Mouse (Mus musculus): ENCODE measurements around the gene Atoh8. TPM values are rescaled to one million over a fixed set of nuclear protein-coding genes. Genes with fewer than 3 reads are reported as not detected.

Atoh8 gene
- polyA plus RNA-seq, 1 experiment from 2014 or later: 4.2 TPM

Other genes with a start within 250 kb of the Atoh8 start
- gene St3gal5, start 138.0 kb downstream of the Atoh8 start, polyA plus RNA-seq (2015; fragmentation: Nextera tagmentation; extraction: Ambion mirVana): 52.9 and 53.9 TPM in 2 replicates
- 0.40 TPM in 1 of 2 replicates, not detected in the other for gene Sftpb, start 69.0 kb upstream of the Atoh8 start, polyA plus RNA-seq (2015; fragmentation: Nextera tagmentation; extraction: Ambion mirVana)
- 46.0 and 46.7 TPM in 2 replicates for gene Usp39, start 109.6 kb upstream of the Atoh8 start, polyA plus RNA-seq (2015; fragmentation: Nextera tagmentation; extraction: Ambion mirVana)
- gene 0610030E20Rik, start 111.7 kb upstream of the Atoh8 start, polyA plus RNA-seq (2015; fragmentation: Nextera tagmentation; extraction: Ambion mirVana): 20.6 and 21.1 TPM in 2 replicates
- gene Tmem150a, start 119.9 kb upstream of the Atoh8 start, polyA plus RNA-seq (2015; fragmentation: Nextera tagmentation; extraction: Ambion mirVana): 14.4 and 16.0 TPM in 2 replicates
- 141 and 147 TPM in 2 replicates for gene Rnf181, start 131.4 kb upstream of the Atoh8 start, polyA plus RNA-seq (2015; fragmentation: Nextera tagmentation; extraction: Ambion mirVana)
- 18.8 and 20.8 TPM in 2 replicates for gene Vamp5, start 144.9 kb upstream of the Atoh8 start, polyA plus RNA-seq (2015; fragmentation: Nextera tagmentation; extraction: Ambion mirVana)
- gene Vamp8, start 155.1 kb upstream of the Atoh8 start, polyA plus RNA-seq (2015; fragmentation: Nextera tagmentation; extraction: Ambion mirVana): 25.9 and 29.4 TPM in 2 replicates
- 15.3 and 19.4 TPM in 2 replicates for gene Ggcx, start 178.7 kb upstream of the Atoh8 start, polyA plus RNA-seq (2015; fragmentation: Nextera tagmentation; extraction: Ambion mirVana)
- gene Mat2a, start 204.0 kb upstream of the Atoh8 start, polyA plus RNA-seq (2015; fragmentation: Nextera tagmentation; extraction: Ambion mirVana): 388 and 410 TPM in 2 replicates